Mouse (Mus musculus) E14TG2a.4 (cell line): Measurements from ENCODE around the gene Olfr845.

Experiments
- CTCF ChIP-seq: conservative IDR thresholded peaks from 2 replicates; pipeline ENCODE4 v1.5.1; 2014; ENCODE audit warnings: low read length
- POU5F1 ChIP-seq: IDR thresholded peaks from 2 replicates; pipeline ENCODE4 v1.6.1; 2014; ENCODE audit warnings: low read length, borderline replicate concordance

GRCm38 (mm10) chr9:19378569-19378968, 42.3 kb downstream of the Olfr845 start, which contains the start of gene Olfr847:
- TF ChIP-seq CTCF (no peak), POU5F1 (no peak)
